ENCODE assay signal across 1 mouse cellular context in the genomic region with DNA sequence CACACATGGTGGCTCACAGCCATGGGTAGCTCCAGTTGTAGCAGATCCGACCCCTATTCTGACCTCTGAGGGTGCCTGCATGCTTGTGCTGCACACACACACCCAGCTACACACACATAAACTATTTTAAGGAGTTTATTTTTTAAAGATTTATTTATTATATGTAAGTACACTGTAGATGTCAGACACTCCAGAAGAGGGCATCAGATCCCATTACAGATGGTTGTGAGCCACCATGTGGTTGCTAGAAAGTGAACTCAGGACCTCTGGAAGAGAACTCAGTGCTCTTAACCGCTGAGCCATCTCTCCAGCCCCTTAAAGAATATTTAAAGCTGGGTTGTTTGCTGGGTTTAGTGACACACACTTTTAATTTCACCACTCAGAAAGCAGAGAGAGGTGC.
TF ChIP-seq lines count a peak whose summit lies in the region.

No protein-coding gene starts in this region.

TF ChIP-seq in MEL, 35 proteins besides CTCF, POLR2A, EP300 and RAD21 (continued from another document):
- no peak for TF ChIP-seq GATA1 (IDR thresholded peaks at IDR 0.05; ENCODE audit: low read depth, low read length)
- TF ChIP-seq ZMIZ1 (IDR thresholded peaks at IDR 0.05; ENCODE audit: low read depth, low read length) = no peak
- TF ChIP-seq SIN3A (IDR thresholded peaks at IDR 0.05; ENCODE audit: low read length) = no peak
- no peak for TF ChIP-seq ELF1 (IDR thresholded peaks at IDR 0.05; ENCODE audit: low read depth, low read length)
- TF ChIP-seq CHD1 (IDR thresholded peaks at IDR 0.05; ENCODE audit: low read depth, low read length) = no peak
- TF ChIP-seq SMC3 (IDR thresholded peaks at IDR 0.05; ENCODE audit: low read depth, low read length) = 0 out of 2 replicates have a peak, but pooled peaks have one; percentile 20
- TF ChIP-seq HCFC1 (IDR thresholded peaks at IDR 0.05; ENCODE audit: low read depth, low read length) = no peak
- no peak for TF ChIP-seq MYB (IDR thresholded peaks at IDR 0.05; ENCODE audit: low read depth, low read length)
